8 mouse cellular contexts compared by ENCODE assay signal in the genomic region with DNA sequence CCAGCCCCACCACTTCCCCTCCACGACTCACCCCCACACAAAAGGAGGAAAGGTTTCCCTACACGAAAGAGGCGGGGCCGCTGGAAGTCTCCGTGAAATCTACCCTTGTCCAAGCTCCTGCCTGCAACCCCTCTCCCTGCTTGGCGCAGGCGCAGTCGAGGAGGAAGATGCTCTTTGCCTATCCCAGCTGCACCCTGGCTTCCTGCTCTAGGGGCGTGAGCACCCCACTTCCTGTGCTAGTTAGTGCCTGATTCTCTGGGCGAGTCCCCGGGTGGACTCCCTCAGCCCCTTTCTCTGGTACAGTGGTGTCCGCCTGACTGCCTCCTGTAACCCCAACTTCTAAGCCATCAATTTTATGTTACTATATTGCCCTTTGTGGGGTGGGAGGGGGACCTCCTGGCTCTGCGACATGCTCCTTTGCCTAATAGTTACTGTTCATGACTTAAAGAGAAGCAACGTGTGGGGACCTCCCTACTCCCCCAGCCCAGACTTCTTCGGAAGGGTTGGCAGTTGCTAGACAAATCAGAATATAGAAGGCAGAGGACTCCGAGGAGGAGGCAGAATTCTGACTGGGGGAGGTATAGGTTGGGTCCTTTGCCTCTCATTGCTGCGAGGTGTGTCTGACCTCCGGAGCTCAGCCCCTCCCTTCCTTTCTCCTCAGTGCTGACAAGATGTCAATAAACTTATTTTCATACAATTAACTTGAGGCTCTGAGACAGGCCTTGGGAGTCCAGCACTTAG. TPM values are rescaled to one million over a fixed set of nuclear protein-coding genes. Genes with fewer than 3 reads are reported as not detected.
DNase-seq lines count a peak whose midpoint lies in the region; ATAC-seq lines count a peak whose summit lies in the region.

No protein-coding gene starts in this region.

- no peaks in the 10 kb centered on the region for H3K9me3 ChIP-seq in embryonic facial prominence, embryonic 10.5 days
- H3K9me3 ChIP-seq in heart, embryonic 14.5 days (ENCODE audit: control insufficient read depth, low read length): no peaks in the 10 kb centered on the region
- no peaks in the 10 kb centered on the region for H3K9me3 ChIP-seq in kidney, embryonic 16.5 days (ENCODE audit: low read length)

- H3K4me2 ChIP-seq in heart, embryonic 14.5 days (ENCODE audit: low read length): peak overlapping the region; percentile 70
- H3K4me2 ChIP-seq in kidney, embryonic 16.5 days (replicated peaks; ENCODE audit: low read depth, low read length): peak overlapping the region; percentile 69

- peak overlapping the region; percentile 75 for H3K9ac ChIP-seq in heart, embryonic 14.5 days (ENCODE audit: low read length)
- H3K9ac ChIP-seq in kidney, embryonic 16.5 days (replicated peaks; ENCODE audit: low read length): peak overlapping the region; percentile 70

- peak overlapping the region; percentile 83 for H3K27ac ChIP-seq in embryonic facial prominence, embryonic 10.5 days (replicated peaks)
- peak overlapping the region in 1 of 2 experiments; percentile 61; a peak in 2 of 4 replicates for H3K27ac ChIP-seq in heart, embryonic 14.5 days (replicated peaks in 1 of 2; ENCODE audit: control insufficient read depth in 1 of 2, insufficient read depth in 1 of 2, low read depth in 2 of 2, low read length in 2 of 2)
- peak overlapping the region; percentile 63 for H3K27ac ChIP-seq in kidney, embryonic 16.5 days (ENCODE audit: low read length)

- H3K4me1 ChIP-seq in embryonic facial prominence, embryonic 10.5 days: peaks cover 47% of the 10 kb centered on the region
- H3K4me1 ChIP-seq in heart, embryonic 14.5 days (ENCODE audit: control insufficient read depth in 2 of 2, insufficient read depth in 2 of 2, low read length in 2 of 2): peaks cover 9 to 41% of the 10 kb centered on the region in 2 experiments
- peaks cover 40% of the 10 kb centered on the region for H3K4me1 ChIP-seq in kidney, embryonic 16.5 days (ENCODE audit: insufficient read depth, low read length)

- peak; percentile 52 for DNase-seq in ovary, postnatal 36 days (ENCODE audit: low spot score)
- DNase-seq in ovary, postnatal 14 days (ENCODE audit: low spot score): no peak
- DNase-seq in embryonic facial prominence, embryonic 10.5 days (ENCODE audit: low spot score): peak; percentile 73
- peak; percentile 85 for DNase-seq in lung, postnatal 36 days
- peak; percentile 67 to 74 for DNase-seq in spleen, postnatal 14 days (ENCODE audit: low spot score in 2 of 2)
- no peak for DNase-seq in frontal cortex, postnatal 25 days (ENCODE audit: low spot score in 2 of 2)

- H3K27me3 ChIP-seq in embryonic facial prominence, embryonic 10.5 days (replicated peaks; ENCODE audit: low read depth, poor library complexity, severe bottlenecking): no peaks in the 10 kb centered on the region
- no peaks in the 10 kb centered on the region for H3K27me3 ChIP-seq in heart, embryonic 14.5 days (ENCODE audit: control insufficient read depth, insufficient read depth, low read length)
- H3K27me3 ChIP-seq in kidney, embryonic 16.5 days (ENCODE audit: insufficient read depth, low read length): no peaks in the 10 kb centered on the region

- peak overlapping the region; percentile 57 for H3K4me3 ChIP-seq in embryonic facial prominence, embryonic 10.5 days
- peak overlapping the region; percentile 45 to 48 for H3K4me3 ChIP-seq in heart, embryonic 14.5 days (ENCODE audit: control insufficient read depth in 1 of 2, insufficient read depth in 1 of 2, low read depth in 1 of 2, low read length in 2 of 2)
- peak overlapping the region; percentile 51 for H3K4me3 ChIP-seq in kidney, embryonic 16.5 days (ENCODE audit: low read length)

- 28% methylated on average over 18 of the region's 18 CpGs for WGBS in embryonic facial prominence, embryonic 10.5 days
- 28% methylated on average over 18 of the region's 18 CpGs for WGBS in heart, embryonic 14.5 days
- WGBS in kidney, embryonic 16.5 days: 19% methylated on average over 18 of the region's 18 CpGs

- ATAC-seq in heart, embryonic 14.5 days (ENCODE audit: insufficient number of reproducible peaks, insufficient read depth, low FRiP score, low read depth): no peak
- 0 out of 2 replicates have a peak, but pooled peaks have one; percentile 1 for ATAC-seq in kidney, embryonic 16.5 days (ENCODE audit: low FRiP score, low TSS enrichment)

- H3K36me3 ChIP-seq in embryonic facial prominence, embryonic 10.5 days (replicated peaks): peaks cover 32% of the 10 kb centered on the region
- H3K36me3 ChIP-seq in heart, embryonic 14.5 days (ENCODE audit: control insufficient read depth, insufficient read depth, low read length): peaks cover 15% of the 10 kb centered on the region
- peaks cover 15% of the 10 kb centered on the region for H3K36me3 ChIP-seq in kidney, embryonic 16.5 days (ENCODE audit: insufficient read depth, low read length)

RNA-seq across cellular contexts. Expression of gene Irf2bp1, which starts 2.6 kb away (rescaled TPM):
- 25.0 and 25.7 TPM in 2 replicates for polyA plus RNA-seq in embryonic facial prominence, embryonic 10.5 days (2016; fragmentation: Nextera tagmentation; extraction: Ambion mirVana)
- polyA plus RNA-seq in heart, embryonic 14.5 days (2014; fragmentation: Nextera tagmentation; extraction: Ambion mirVana): 14.8 and 17.8 TPM in 2 replicates
- polyA plus RNA-seq in kidney, embryonic 16.5 days (2015; fragmentation: Nextera tagmentation; extraction: Ambion mirVana): 21.4 and 23.5 TPM in 2 replicates

RNA-seq across cellular contexts. Expression of gene Mypop, which starts 10.2 kb away (rescaled TPM):
- 4.0 and 4.1 TPM in 2 replicates for polyA plus RNA-seq in embryonic facial prominence, embryonic 10.5 days (2016; fragmentation: Nextera tagmentation; extraction: Ambion mirVana)
- 1.3 and 1.6 TPM in 2 replicates for polyA plus RNA-seq in heart, embryonic 14.5 days (2014; fragmentation: Nextera tagmentation; extraction: Ambion mirVana)
- 3.3 and 4.0 TPM in 2 replicates for polyA plus RNA-seq in kidney, embryonic 16.5 days (2015; fragmentation: Nextera tagmentation; extraction: Ambion mirVana)

RNA-seq across cellular contexts. Expression of gene Nanos2, which starts 14.0 kb away (rescaled TPM):
- polyA plus RNA-seq in embryonic facial prominence, embryonic 10.5 days (2016; fragmentation: Nextera tagmentation; extraction: Ambion mirVana): not detected in 2 replicates
- not detected in 2 replicates for polyA plus RNA-seq in heart, embryonic 14.5 days (2014; fragmentation: Nextera tagmentation; extraction: Ambion mirVana)
- polyA plus RNA-seq in kidney, embryonic 16.5 days (2015; fragmentation: Nextera tagmentation; extraction: Ambion mirVana): not detected in 2 replicates

RNA-seq across cellular contexts. Expression of gene Foxa3, which starts 22.1 kb away (rescaled TPM):
- not detected in 2 replicates for polyA plus RNA-seq in embryonic facial prominence, embryonic 10.5 days (2016; fragmentation: Nextera tagmentation; extraction: Ambion mirVana)
- not detected in 2 replicates for polyA plus RNA-seq in heart, embryonic 14.5 days (2014; fragmentation: Nextera tagmentation; extraction: Ambion mirVana)
- 0.35 and 0.75 TPM in 2 replicates for polyA plus RNA-seq in kidney, embryonic 16.5 days (2015; fragmentation: Nextera tagmentation; extraction: Ambion mirVana)

RNA-seq across cellular contexts. Expression of gene Sympk, which starts 22.9 kb away (rescaled TPM):
- 43.4 and 45.2 TPM in 2 replicates for polyA plus RNA-seq in embryonic facial prominence, embryonic 10.5 days (2016; fragmentation: Nextera tagmentation; extraction: Ambion mirVana)
- polyA plus RNA-seq in heart, embryonic 14.5 days (2014; fragmentation: Nextera tagmentation; extraction: Ambion mirVana): 15.8 and 16.3 TPM in 2 replicates
- 34.0 and 35.6 TPM in 2 replicates for polyA plus RNA-seq in kidney, embryonic 16.5 days (2015; fragmentation: Nextera tagmentation; extraction: Ambion mirVana)

Comparison
In these comparisons a context has a peak if more than half of its experiments do, and no peak if none do; other contexts are left out.
1. DNase-seq: peak in ovary, postnatal 36 days (single experiment), embryonic facial prominence, embryonic 10.5 days (single experiment), lung, postnatal 36 days (single experiment) and spleen, postnatal 14 days (2 of 2); none in ovary, postnatal 14 days (single experiment) and frontal cortex, postnatal 25 days (0 of 2).
2. Peak in every context shown above with its lines, with median percentiles within 50 percentile points of each other: H3K4me3 ChIP-seq.